Mouse (Mus musculus): ENCODE measurements around the gene Serpina1b. TPM values are rescaled to one million over a fixed set of nuclear protein-coding genes. Genes with fewer than 3 reads are reported as not detected.
"Not testable (repeated sequence)": the region's sequence is repeated elsewhere in the genome, so short reads cannot be mapped to it uniquely, and the experiment has no call there.

Serpina1b gene
- not detected in 2 replicates for total RNA-seq (2014; rRNA removed)
- polyA plus RNA-seq (2015; fragmentation: Nextera tagmentation; extraction: Ambion mirVana): not detected in 2 replicates

DNA sequence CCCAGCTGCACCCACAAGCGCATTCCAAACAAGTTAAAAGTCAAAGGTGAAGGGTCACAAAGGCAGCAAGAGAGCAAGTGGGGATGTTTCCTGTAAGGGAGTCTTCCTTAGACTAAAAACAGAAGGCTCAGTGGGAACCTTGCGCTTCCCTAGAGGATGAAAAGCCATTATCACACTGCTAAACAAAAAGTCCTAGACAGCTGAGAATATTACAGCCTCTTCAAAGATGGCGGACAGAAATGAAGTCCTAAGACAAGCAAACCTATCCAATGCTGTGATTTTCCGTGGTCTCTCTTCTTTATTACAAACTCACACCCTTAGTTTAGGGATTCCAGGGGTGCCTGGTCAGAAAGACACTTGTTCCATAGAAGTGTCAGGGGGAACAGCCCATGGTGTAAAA, at the start of gene Serpina1b:
TSS of gene Serpina1b (minus strand) at position 101 of the 400 bp plus-strand sequence.
- not testable (repeated sequence) for H3K27me3 ChIP-seq (ENCODE audit: insufficient read depth, low read length); H3K4me1 ChIP-seq (ENCODE audit: insufficient read depth, low read length); H3K9ac ChIP-seq (replicated peaks; ENCODE audit: low read length); H3K4me3 ChIP-seq (ENCODE audit: low read length); H3K36me3 ChIP-seq (ENCODE audit: insufficient read depth, low read length); H3K4me2 ChIP-seq (ENCODE audit: low read depth, low read length); H3K9me3 ChIP-seq (ENCODE audit: low read length); ATAC-seq; DNase-seq (ENCODE audit: low spot score); H3K27ac ChIP-seq
- 76% methylated on average over 4 of the region's 4 CpGs for WGBS

DNA sequence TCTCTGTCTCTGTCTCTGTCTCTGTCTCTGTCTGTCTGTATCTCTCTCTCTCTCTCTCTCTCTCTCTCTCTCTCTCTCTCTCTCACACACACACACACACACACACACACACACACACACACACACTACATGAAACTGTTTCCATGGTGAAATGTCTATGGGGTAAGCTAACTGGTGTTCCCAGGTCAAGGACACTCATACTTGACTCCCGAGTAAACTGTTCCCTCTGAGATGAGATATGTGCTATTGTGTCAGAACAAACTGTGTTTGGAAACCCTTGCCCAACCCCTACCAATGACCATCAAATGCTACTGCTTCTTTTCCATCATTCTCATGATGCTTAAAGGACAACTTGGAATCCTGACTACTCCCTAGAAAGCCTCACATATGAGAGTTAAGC, 36.7 kb upstream of the Serpina1b start:
- not testable (repeated sequence) for H3K9me3 ChIP-seq (ENCODE audit: low read length); H3K4me1 ChIP-seq (ENCODE audit: insufficient read depth, low read length); H3K27me3 ChIP-seq (ENCODE audit: insufficient read depth, low read length); H3K27ac ChIP-seq; H3K36me3 ChIP-seq (ENCODE audit: insufficient read depth, low read length); ATAC-seq; H3K4me3 ChIP-seq (ENCODE audit: low read length); H3K4me2 ChIP-seq (ENCODE audit: low read depth, low read length); H3K9ac ChIP-seq (replicated peaks; ENCODE audit: low read length); DNase-seq (ENCODE audit: low spot score)
- 86% methylated on average over 1 of the region's 1 CpGs for WGBS

DNA sequence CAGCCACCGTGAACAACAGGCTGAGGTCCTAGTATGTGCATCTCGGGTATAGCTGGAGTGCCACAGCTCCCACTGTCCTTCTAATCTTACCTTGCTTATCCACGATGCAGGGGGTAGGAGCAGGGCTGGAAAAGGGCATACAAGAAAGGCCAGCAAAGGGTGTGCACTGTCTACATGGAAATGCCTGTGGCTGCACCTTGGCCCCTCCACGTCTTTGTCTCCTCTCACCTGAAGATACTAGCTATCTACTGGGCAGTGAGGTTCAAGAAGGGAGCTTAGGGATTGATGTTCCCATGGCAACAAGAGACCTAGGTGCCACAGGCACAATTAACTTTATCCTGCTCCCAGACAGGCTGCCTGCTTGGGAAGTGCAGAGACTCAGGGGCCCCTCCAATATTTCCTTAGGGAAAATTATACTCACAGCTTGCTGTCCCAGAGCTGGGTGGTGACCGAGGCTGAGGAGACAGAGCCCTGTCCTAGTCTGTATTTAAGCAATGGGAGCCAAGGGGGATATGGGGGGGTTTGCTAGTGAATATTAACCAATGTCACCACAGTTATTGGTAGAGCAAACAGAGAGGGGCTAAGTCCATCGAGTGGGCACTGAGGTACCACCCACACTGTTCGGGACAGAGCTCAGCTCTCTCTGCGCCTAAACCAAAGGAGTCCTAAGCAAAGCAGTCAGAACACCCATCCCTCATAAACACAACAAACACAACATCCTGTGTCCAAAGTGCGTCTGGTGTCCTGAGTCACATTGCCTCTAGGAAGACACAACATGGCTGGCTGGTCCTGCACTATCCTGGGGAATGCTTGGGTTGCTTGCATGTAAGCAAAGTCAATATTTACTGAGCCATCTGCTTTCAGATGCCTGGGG, 33.2 kb upstream of the Serpina1b start, which contains the start of gene Serpina1a:
TSS of gene Serpina1a (minus strand) at position 462 of the 874 bp plus-strand sequence.
- H3K36me3 ChIP-seq (ENCODE audit: insufficient read depth, low read length); H3K4me2 ChIP-seq (ENCODE audit: low read depth, low read length): not testable (repeated sequence)
- WGBS: 84% methylated on average over 9 of the region's 9 CpGs

DNA sequence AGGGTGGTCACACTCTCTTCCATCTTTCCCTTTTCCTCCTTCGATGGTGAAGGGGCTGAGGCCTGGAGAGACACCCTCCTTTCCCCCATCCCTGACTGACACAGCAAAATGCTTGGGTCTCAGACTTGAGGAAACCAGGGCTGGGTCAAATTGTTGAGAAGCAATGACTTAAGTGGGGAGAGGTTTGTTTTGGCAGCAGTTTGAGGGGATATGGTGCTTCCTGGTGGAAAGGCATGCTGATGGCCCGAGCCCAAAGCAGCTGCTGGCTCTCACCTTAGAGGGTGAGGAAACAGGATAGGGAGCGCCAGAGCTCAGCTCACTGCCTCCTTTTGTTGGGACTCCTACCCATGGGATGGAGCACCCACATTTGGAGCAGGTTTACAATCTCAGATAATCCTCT, 30.8 kb upstream of the Serpina1b start:
- no peak for TF ChIP-seq CTCF (IDR thresholded peaks at IDR 0.05; ENCODE audit: low read depth)
- H3K27me3 ChIP-seq (ENCODE audit: insufficient read depth, low read length): no peaks in the 10 kb centered on the region
- no peak overlapping the region for H3K9ac ChIP-seq (replicated peaks; ENCODE audit: low read length)
- H3K36me3 ChIP-seq (ENCODE audit: insufficient read depth, low read length): no peaks in the 10 kb centered on the region
- ATAC-seq (no peak), DNase-seq (ENCODE audit: low spot score) (no peak)
- H3K4me3 ChIP-seq (ENCODE audit: low read length): no peak overlapping the region
- no peak overlapping the region for H3K27ac ChIP-seq
- 79% methylated on average over 3 of the region's 3 CpGs for WGBS
- no peak overlapping the region for H3K4me2 ChIP-seq (ENCODE audit: low read depth, low read length)
- no peaks in the 10 kb centered on the region for H3K4me1 ChIP-seq (ENCODE audit: insufficient read depth, low read length)
- no peaks in the 10 kb centered on the region for H3K9me3 ChIP-seq (ENCODE audit: low read length)

More for the DNA sequence above, 33.2 kb upstream of the Serpina1b start, which contains the start of gene Serpina1a:
- not testable (repeated sequence) for H3K9me3 ChIP-seq (ENCODE audit: low read length); H3K27me3 ChIP-seq (ENCODE audit: insufficient read depth, low read length); H3K27ac ChIP-seq; H3K4me1 ChIP-seq (ENCODE audit: insufficient read depth, low read length); H3K9ac ChIP-seq (replicated peaks; ENCODE audit: low read length); DNase-seq (ENCODE audit: low spot score); H3K4me3 ChIP-seq (ENCODE audit: low read length); ATAC-seq

DNA sequence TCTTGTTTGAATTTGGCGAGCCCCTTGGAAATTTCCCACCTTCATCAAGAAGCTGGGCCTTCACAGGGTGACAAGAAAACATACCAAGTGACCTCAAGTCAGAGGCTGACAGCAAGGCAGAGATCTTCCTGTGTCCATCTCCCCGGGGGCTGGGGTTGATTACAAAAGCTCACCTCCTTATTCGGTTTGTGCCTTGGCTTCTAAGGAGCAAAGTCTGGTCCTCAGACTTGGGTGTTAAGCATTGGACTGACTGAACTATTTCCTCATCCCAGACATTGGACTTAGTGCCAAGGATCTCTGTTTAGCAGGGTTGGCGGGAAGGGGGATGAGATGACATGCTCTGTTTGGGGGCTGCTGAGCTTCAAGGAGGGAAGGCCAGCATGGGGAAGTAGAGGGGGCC, 30.4 kb upstream of the Serpina1b start:
- not testable (repeated sequence) for H3K4me3 ChIP-seq (ENCODE audit: low read length); H3K4me2 ChIP-seq (ENCODE audit: low read depth, low read length); DNase-seq (ENCODE audit: low spot score); H3K27ac ChIP-seq; H3K9me3 ChIP-seq (ENCODE audit: low read length); H3K27me3 ChIP-seq (ENCODE audit: insufficient read depth, low read length); H3K4me1 ChIP-seq (ENCODE audit: insufficient read depth, low read length); H3K36me3 ChIP-seq (ENCODE audit: insufficient read depth, low read length); H3K9ac ChIP-seq (replicated peaks; ENCODE audit: low read length); ATAC-seq
- WGBS: 95% methylated on average over 3 of the region's 4 CpGs

DNA sequence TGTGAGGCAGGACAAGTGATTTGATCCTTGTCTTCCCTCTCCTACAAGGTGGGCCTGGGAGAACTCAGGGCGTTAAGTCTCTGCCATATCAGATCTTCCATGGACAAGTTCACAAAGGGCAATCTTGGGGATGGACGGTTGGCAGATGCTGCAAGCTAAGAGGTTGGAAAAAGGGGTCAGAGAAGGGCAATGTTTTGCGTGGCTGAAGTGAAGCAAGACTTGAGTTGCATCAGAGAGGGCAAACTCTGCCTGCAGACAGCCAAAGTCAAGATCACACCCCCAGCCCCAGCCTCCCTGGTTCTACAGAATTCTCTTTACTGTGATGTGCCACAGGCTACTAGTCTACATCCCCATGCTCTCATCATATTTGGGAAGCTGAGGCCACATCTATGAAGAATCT, 29.4 kb upstream of the Serpina1b start:
- DNase-seq (ENCODE audit: low spot score); H3K9ac ChIP-seq (replicated peaks; ENCODE audit: low read length); H3K27ac ChIP-seq; H3K36me3 ChIP-seq (ENCODE audit: insufficient read depth, low read length); ATAC-seq; H3K4me3 ChIP-seq (ENCODE audit: low read length); H3K4me2 ChIP-seq (ENCODE audit: low read depth, low read length); H3K27me3 ChIP-seq (ENCODE audit: insufficient read depth, low read length); H3K9me3 ChIP-seq (ENCODE audit: low read length); H3K4me1 ChIP-seq (ENCODE audit: insufficient read depth, low read length): not testable (repeated sequence)
- 75% methylated on average over 3 of the region's 3 CpGs for WGBS

DNA sequence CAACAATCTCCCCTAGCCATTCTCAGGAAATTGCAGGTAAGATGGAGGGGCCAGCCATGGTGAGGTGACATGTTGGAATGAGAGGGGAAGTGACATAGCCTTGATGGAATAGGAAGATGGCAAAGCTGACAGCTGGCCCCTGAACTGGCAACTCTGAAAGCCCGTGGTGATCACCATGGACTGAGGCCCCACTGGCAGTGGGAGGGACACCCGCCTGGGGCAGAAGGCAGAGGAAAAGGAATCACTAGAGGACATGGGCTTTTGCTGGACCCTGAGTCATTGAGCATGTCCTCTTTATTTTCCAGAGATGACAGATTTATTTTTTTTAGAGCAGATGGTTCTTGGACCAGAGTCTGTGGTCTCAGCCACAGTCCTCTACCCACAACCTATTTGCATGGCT, 22.9 kb upstream of the Serpina1b start:
- not testable (repeated sequence) for H3K4me2 ChIP-seq (ENCODE audit: low read depth, low read length); H3K9ac ChIP-seq (replicated peaks; ENCODE audit: low read length); ATAC-seq; H3K36me3 ChIP-seq (ENCODE audit: insufficient read depth, low read length); H3K4me3 ChIP-seq (ENCODE audit: low read length); H3K27ac ChIP-seq; H3K27me3 ChIP-seq (ENCODE audit: insufficient read depth, low read length); DNase-seq (ENCODE audit: low spot score); H3K4me1 ChIP-seq (ENCODE audit: insufficient read depth, low read length); H3K9me3 ChIP-seq (ENCODE audit: low read length)
- 97% methylated on average over 2 of the region's 2 CpGs for WGBS

DNA sequence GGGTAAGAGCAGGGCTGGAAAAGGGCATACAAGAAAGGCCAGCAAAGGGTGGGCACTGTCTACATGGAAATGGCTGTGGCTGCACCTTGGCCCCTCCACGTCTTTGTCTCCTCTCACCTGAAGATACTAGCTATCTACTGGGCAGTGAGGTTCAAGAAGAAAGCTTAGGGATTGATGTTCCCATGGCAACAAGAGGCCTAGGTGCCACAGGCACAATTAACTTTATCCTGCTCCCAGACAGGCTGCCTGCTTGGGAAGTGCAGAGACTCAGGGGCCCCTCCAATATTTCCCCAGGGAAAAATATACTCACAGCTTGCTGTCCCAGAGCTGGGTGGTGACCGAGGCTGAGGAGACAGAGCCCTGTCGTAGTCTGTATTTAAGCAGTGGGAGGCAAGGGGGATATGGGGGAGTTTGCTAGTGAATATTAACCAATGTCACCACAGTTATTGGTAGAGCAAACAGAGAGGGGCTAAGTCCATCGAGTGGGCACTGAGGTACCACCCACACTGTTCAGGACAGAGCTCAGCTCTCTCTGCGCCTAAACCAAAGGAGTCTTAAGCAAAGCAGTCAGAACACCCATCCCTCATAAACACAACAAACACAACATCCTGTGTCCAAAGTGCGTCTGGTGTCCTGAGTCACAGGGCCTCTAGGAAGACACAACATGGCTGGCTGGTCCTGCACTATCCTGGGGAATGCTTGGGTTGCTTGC, 2.4 kb downstream of the Serpina1b start:
- H3K4me3 ChIP-seq (ENCODE audit: low read length); H3K9me3 ChIP-seq (ENCODE audit: low read length); ATAC-seq; H3K4me1 ChIP-seq (ENCODE audit: insufficient read depth, low read length); H3K36me3 ChIP-seq (ENCODE audit: insufficient read depth, low read length); H3K27ac ChIP-seq; DNase-seq (ENCODE audit: low spot score); H3K27me3 ChIP-seq (ENCODE audit: insufficient read depth, low read length); H3K9ac ChIP-seq (replicated peaks; ENCODE audit: low read length); H3K4me2 ChIP-seq (ENCODE audit: low read depth, low read length): not testable (repeated sequence)
- WGBS: 84% methylated on average over 6 of the region's 6 CpGs

DNA sequence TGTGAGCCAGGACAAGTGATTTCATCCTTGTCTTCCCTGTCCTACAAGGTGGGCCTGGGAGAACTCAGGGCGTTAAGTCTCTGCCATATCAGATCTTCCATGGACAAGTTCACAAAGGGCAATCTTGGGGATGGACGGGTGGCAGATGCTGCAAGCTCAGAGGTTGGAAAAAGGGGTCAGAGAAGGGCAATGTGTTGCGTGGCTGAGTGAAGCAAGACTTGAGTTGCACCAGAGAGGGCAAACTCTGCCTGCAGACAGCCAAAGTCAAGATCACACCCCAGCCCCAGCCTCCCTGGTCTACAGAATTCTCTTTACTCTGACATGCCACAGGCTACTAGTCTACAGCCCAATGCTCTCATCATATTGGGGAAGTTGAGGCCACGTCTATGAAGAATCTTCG, 6.3 kb downstream of the Serpina1b start:
- H3K9me3 ChIP-seq (ENCODE audit: low read length); ATAC-seq: not testable (repeated sequence)

More for the DNA sequence above, 6.3 kb downstream of the Serpina1b start:
- DNase-seq (ENCODE audit: low spot score); H3K4me2 ChIP-seq (ENCODE audit: low read depth, low read length); H3K9ac ChIP-seq (replicated peaks; ENCODE audit: low read length); H3K27me3 ChIP-seq (ENCODE audit: insufficient read depth, low read length); H3K36me3 ChIP-seq (ENCODE audit: insufficient read depth, low read length); H3K4me1 ChIP-seq (ENCODE audit: insufficient read depth, low read length); H3K4me3 ChIP-seq (ENCODE audit: low read length); H3K27ac ChIP-seq: not testable (repeated sequence)
- WGBS: 76% methylated on average over 5 of the region's 5 CpGs
